Mouse (Mus musculus) stomach, postnatal 0 days (tissue): ENCODE results near the gene Birc2. TPM values are rescaled to one million over a fixed set of nuclear protein-coding genes. Genes with fewer than 3 reads are reported as not detected.
A peak's percentile ranks its signal among the peaks of the same experiment; 100 is the strongest.

Experiments
- ATAC-seq: fragments of 200-750 bp; cut with Nextera tagmentation; 2 replicates; pipeline ENCODE4 v1.8.0; 2017; ENCODE audit not compliant: low FRiP score, low TSS enrichment
- DNase-seq: peaks from one replicate; pipeline ENCODE4 v3.0.0-alpha.2; 2016; ENCODE audit warnings: low spot score
- H3K27ac ChIP-seq: fragments of 300-500 bp; sonication (generic); replicated peaks from 2 replicates; pipeline ENCODE4 v1.5.1; 2014; ENCODE audit warnings: mild to moderate bottlenecking, control low read depth
- H3K27me3 ChIP-seq: fragments of 300-500 bp; sonication (generic); 2 replicates; pipeline ENCODE4 v1.6.1; 2014; ENCODE audit warnings: low read length; ENCODE audit not compliant: control insufficient read depth, insufficient read depth
- H3K36me3 ChIP-seq: fragments of 300-500 bp; sonication (generic); 2 replicates; pipeline ENCODE4 v1.6.1; 2014; ENCODE audit warnings: low read length, mixed read lengths; ENCODE audit not compliant: control insufficient read depth, insufficient read depth
- H3K4me1 ChIP-seq: fragments of 300-500 bp; sonication (generic); replicated peaks from 2 replicates; pipeline ENCODE4 v1.6.1; 2014; ENCODE audit warnings: antibody characterized with exemption; ENCODE audit not compliant: control insufficient read depth, insufficient read depth
- H3K4me2 ChIP-seq: fragments of 300-500 bp; sonication (generic); replicated peaks from 2 replicates; pipeline ENCODE4 v1.6.1; 2014; ENCODE audit warnings: low read depth, mild to moderate bottlenecking, control low read depth, moderate library complexity
- H3K4me3 ChIP-seq: fragments of 300-500 bp; sonication (generic); 2 replicates; pipeline ENCODE4 v1.5.1; 2014; ENCODE audit warnings: low read depth, low read length, control low read depth
- H3K9ac ChIP-seq: fragments of 300-500 bp; sonication (generic); 2 replicates; pipeline ENCODE4 v1.6.1; 2014; ENCODE audit warnings: mild to moderate bottlenecking, low read length, control low read depth, mixed read lengths
- H3K9me3 ChIP-seq: fragments of 300-500 bp; sonication (generic); 2 replicates; pipeline ENCODE4 v1.6.1; 2016; ENCODE audit warnings: low read length; ENCODE audit not compliant: control insufficient read depth
- CTCF ChIP-seq: IDR thresholded peaks from 2 replicates; pipeline ENCODE4 v1.5.1; 2016; ENCODE audit warnings: antibody characterized with exemption, low read depth, mild to moderate bottlenecking, moderate library complexity
- EP300 ChIP-seq: optimal IDR thresholded peaks from 2 replicates; pipeline ENCODE3; 2016; ENCODE audit warnings: antibody characterized with exemption
- WGBS: fragments of 180-500 bp; shearing (Covaris S2); extraction: QIAGEN DNeasy Blood & Tissue Kit; methylation state at CpG from one replicate; pipeline ENCODE4 v1.1.7; 2014; 5-methylcytosine and 5-hydroxymethylcytosine counted together
- polyA plus RNA-seq: library from polyadenylated mRNA; unstranded; fragments of >200 nt; fragmentation: Nextera tagmentation; extraction: Ambion mirVana; gene quantifications from 2 replicates; pipeline ENCODE4 v1.2.1, GENCODE M21; 2015

Birc2 gene
- polyA plus RNA-seq, 1 experiment from 2014 or later = 17.2 TPM

DNA sequence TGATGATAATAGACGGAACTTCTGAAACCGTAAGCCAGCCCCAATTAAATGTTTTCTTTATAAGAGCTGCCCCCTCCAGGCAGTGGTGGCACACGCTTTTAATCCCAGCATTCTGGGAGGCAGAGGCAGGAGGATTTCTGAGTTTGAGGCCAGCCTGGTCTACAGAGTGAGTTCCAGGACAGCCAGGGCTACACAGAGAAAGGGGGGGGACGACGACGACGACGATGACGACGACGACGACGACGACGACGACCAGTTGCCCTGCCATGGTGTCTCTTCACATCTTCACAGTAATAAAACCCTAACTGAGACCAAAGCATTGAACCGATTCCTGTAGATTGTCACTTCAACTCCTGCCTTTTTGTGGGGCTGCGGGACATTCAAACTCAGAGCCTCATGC lies 11.3 kb upstream of the Birc2 start:
- TF ChIP-seq EP300 = no peak
- TF ChIP-seq CTCF = no peak
- Histone ChIP-seq H3K9me3 (no peaks in the 10 kb centered on the region), H3K27me3 (no peaks in the 10 kb centered on the region), H3K36me3 (no peaks in the 10 kb centered on the region), H3K4me1 (no peaks in the 10 kb centered on the region), H3K27ac (no peak overlapping the region), H3K4me2 (no peak overlapping the region), H3K9ac (no peak overlapping the region), H3K4me3 (no peak overlapping the region)
- no peak for DNase-seq
- no peak for ATAC-seq
- 89% methylated on average over 18 of the region's 18 CpGs for WGBS

DNA sequence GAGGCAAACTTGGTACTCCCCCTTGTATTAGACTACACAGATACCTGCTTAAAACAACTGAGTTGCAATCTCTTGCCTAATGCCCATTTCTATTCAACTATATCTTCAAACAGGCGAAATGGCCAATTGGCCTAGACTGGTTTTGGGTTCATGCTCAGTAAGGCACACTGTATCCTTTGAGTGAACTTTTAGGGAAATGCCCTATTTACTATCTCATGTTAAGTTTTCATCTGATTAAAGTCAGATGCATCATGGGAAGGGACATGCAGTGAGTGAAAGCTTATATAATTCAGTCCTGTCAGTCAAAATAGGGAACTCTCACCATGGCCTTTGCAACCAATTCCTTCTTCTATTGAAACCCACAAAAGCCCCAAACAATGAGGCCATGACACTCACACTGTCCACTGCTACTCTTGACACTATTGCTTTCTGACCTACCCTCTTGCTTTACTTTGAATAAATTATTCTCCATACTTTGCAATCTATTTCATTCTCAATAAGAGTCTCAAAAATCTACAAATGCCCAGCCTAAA lies 9.9 kb upstream of the Birc2 start:
- H3K4me3 ChIP-seq = no peak overlapping the region
- DNase-seq (no peak), ATAC-seq (no peak)
- no peak for TF ChIP-seq EP300
- TF ChIP-seq CTCF = no peak
- no peak overlapping the region for H3K4me2 ChIP-seq
- no peak overlapping the region for H3K27ac ChIP-seq
- H3K9me3 ChIP-seq = no peaks in the 10 kb centered on the region
- no peak overlapping the region for H3K9ac ChIP-seq
- H3K27me3 ChIP-seq = no peaks in the 10 kb centered on the region
- H3K4me1 ChIP-seq = no peaks in the 10 kb centered on the region
- 89% methylated on average over 1 of the region's 1 CpGs for WGBS
- H3K36me3 ChIP-seq = no peaks in the 10 kb centered on the region

DNA sequence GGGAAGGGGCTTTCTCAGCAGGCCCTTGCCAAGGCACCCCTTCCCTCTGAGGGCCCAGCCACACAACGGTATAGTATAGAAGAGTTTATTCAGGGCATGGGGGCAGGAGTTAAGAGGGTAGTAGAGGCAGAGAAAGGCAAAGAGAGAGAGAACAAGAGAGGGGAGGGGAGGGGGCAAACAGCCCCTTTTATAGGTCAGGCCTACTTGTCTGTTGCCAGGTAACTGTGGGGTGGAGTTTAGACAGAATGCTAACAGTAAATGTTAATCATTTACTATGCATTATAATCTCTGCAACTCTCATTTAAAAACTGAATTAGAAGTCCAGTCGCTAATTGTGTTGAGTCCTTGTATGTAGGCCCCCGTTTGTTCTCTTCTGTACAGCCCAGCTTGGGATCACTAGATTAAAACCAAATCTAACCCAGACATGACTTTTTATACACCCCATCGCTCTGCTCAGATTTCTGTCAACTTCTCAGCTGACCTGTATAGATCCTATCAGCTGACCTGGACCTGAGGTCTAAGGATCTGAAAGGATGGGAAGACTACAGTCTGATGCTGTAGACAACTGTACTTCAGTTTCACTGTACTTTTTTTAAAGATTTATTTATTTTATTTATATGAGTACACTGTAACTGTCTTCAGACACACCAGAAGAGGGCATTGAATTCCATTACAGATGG lies 8.5 kb upstream of the Birc2 start:
- 62% methylated on average over 4 of the region's 4 CpGs for WGBS
- ATAC-seq (peak; percentile 29; the same call in 1 of the 2 replicates), DNase-seq (no peak)
- Histone ChIP-seq H3K4me3 (no peak overlapping the region), H3K9ac (no peak overlapping the region), H3K4me2 (no peak overlapping the region), H3K36me3 (no peaks in the 10 kb centered on the region), H3K27ac (no peak overlapping the region), H3K4me1 (no peaks in the 10 kb centered on the region), H3K27me3 (no peaks in the 10 kb centered on the region), H3K9me3 (no peaks in the 10 kb centered on the region)
- TF ChIP-seq CTCF = no peak
- TF ChIP-seq EP300 = no peak

- no peak overlapping the region for H3K4me3 ChIP-seq
- TF ChIP-seq CTCF (no peak), EP300 (no peak)
- H3K36me3 ChIP-seq = no peaks in the 10 kb centered on the region
- H3K9me3 ChIP-seq = no peaks in the 10 kb centered on the region
- ATAC-seq = no peak
- H3K27me3 ChIP-seq = no peaks in the 10 kb centered on the region
- H3K4me1 ChIP-seq = no peaks in the 10 kb centered on the region
- no peak overlapping the region for H3K9ac ChIP-seq
- no peak overlapping the region for H3K4me2 ChIP-seq
- no peak overlapping the region for H3K27ac ChIP-seq
- no peak for DNase-seq
- WGBS = 74% methylated on average over 6 of the region's 6 CpGs
Observed at GRCm38 (mm10) chr9:7841221-7841620, 4.4 kb upstream of the Birc2 start.

DNA sequence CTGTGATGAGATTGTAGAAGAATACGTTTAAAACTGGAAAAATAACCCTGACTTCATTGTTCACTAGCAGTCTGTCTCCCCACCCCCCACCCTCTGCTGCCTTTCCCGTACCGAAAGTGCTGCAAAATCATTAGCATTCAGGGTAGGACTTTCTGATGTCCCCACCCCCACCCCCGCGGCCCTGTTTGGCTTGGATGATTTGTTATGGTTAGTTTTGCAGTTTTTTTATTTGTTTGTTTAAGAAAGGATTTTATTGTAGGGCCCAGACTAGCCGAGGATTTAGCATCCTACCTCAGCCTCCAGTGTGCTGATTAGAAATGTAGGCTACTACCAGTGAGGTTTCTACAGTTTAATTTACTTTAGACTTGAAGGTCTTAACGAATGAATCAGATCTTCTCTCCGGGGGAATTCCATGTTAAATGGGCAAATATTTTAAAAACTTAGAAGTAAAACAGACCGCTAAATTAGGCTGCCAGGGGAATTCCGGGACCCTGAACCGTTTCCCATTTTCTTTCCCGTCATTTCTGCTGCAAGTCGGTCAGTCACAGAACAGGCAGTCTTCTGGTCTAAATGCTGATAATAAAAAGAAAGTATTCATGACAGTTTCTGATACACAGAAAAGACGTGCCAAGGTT lies 1.1 kb upstream of the Birc2 start:
- ATAC-seq (no peak), DNase-seq (peak; percentile 62)
- H3K4me1 ChIP-seq = no peaks in the 10 kb centered on the region; the same call in 1 of the 2 replicates
- peak overlapping the region; percentile 85 for H3K9ac ChIP-seq
- H3K4me3 ChIP-seq = peak overlapping the region; percentile 69
- H3K36me3 ChIP-seq = peaks cover 6% of the 10 kb centered on the region
- peak overlapping the region; percentile 98 for H3K27ac ChIP-seq
- peak overlapping the region; percentile 77 for H3K4me2 ChIP-seq
- H3K27me3 ChIP-seq = no peaks in the 10 kb centered on the region
- no peaks in the 10 kb centered on the region for H3K9me3 ChIP-seq
- WGBS = 8% methylated on average over 14 of the region's 14 CpGs
- TF ChIP-seq CTCF = no peak
- TF ChIP-seq EP300 = no peak

GRCm38 (mm10) chr9:7836331-7836730 lies 533 bp downstream of the Birc2 start:
- Histone ChIP-seq H3K4me1 (no peaks in the 10 kb centered on the region; the same call in 1 of the 2 replicates), H3K27ac (peak overlapping the region; percentile 98), H3K27me3 (no peaks in the 10 kb centered on the region), H3K9ac (peak overlapping the region; percentile 85), H3K4me2 (peak overlapping the region; percentile 58), H3K36me3 (peaks cover 6% of the 10 kb centered on the region), H3K9me3 (no peaks in the 10 kb centered on the region), H3K4me3 (peak overlapping the region; percentile 69)
- TF ChIP-seq CTCF (no peak; the same call in 1 of the 2 replicates), EP300 (no peak)
- under 1% methylated on average over 16 of the region's 16 CpGs for WGBS
- DNase-seq (peak; percentile 59), ATAC-seq (0 out of 2 replicates have a peak, but pooled peaks have one; percentile 16)
